ENCODE assay signal across 8 mouse cellular contexts in the genomic region with DNA sequence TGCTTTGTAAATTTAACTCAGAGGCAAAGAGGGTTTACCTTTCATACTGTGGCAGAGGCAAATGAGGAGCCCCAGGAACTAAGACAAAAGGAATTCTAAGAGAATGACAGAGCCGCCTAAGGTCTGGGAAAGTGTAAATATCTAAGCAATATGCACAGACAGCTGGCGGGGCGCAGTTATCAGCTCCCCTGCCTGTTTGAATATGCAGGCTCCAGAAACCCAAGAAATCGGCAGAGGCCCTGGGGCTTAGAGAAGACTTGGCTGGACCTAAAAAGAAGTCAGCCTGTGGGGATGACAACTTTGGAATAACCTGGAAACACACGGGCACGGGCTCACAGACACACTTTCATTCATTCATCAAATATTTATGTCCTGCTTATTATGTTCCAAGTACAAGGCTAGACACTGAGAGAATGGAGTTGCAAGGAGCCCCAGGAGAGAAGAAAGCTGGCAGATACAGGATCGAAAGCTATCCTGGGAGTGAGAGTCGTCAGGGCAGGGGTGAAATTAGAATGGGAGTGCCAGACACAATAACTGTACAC.
A peak's percentile ranks its signal among the peaks of the same experiment; 100 is the strongest.
DNase-seq lines count a peak whose midpoint lies in the region; ATAC-seq and TF ChIP-seq lines count a peak whose summit lies in the region.

No protein-coding gene starts in this region.

- H3K9me3 ChIP-seq in heart, postnatal 0 days (replicated peaks; ENCODE audit: control insufficient read depth, low read length): no peaks in the 10 kb centered on the region
- no peaks in the 10 kb centered on the region for H3K9me3 ChIP-seq in embryonic facial prominence, embryonic 12.5 days
- H3K9me3 ChIP-seq in intestine, embryonic 14.5 days (ENCODE audit: control insufficient read depth, low read length): no peaks in the 10 kb centered on the region
- H3K9me3 ChIP-seq in midbrain, embryonic 15.5 days: no peaks in the 10 kb centered on the region

- H3K4me2 ChIP-seq in heart, postnatal 0 days (ENCODE audit: low read depth, low read length): peak overlapping the region; percentile 59
- peak overlapping the region; percentile 57 for H3K4me2 ChIP-seq in embryonic facial prominence, embryonic 12.5 days (replicated peaks)
- peak overlapping the region; percentile 51 for H3K4me2 ChIP-seq in intestine, embryonic 14.5 days (ENCODE audit: low read length)
- H3K4me2 ChIP-seq in midbrain, embryonic 15.5 days: peak overlapping the region; percentile 39

- no peaks in the 10 kb centered on the region for H3K36me3 ChIP-seq in heart, postnatal 0 days (replicated peaks; ENCODE audit: control insufficient read depth, insufficient read depth, low read length)
- no peaks in the 10 kb centered on the region for H3K36me3 ChIP-seq in embryonic facial prominence, embryonic 12.5 days
- H3K36me3 ChIP-seq in intestine, embryonic 14.5 days (ENCODE audit: control insufficient read depth, insufficient read depth, low read length): no peaks in the 10 kb centered on the region
- no peaks in the 10 kb centered on the region for H3K36me3 ChIP-seq in midbrain, embryonic 15.5 days (replicated peaks)
- H3K36me3 ChIP-seq in thymus, adult 2 months (ENCODE audit: control insufficient read depth, insufficient read depth, low read length): no peaks in the 10 kb centered on the region

- peaks cover 19% of the 10 kb centered on the region for H3K4me1 ChIP-seq in heart, postnatal 0 days (ENCODE audit: control insufficient read depth, insufficient read depth)
- peaks cover 30% of the 10 kb centered on the region for H3K4me1 ChIP-seq in embryonic facial prominence, embryonic 12.5 days
- H3K4me1 ChIP-seq in intestine, embryonic 14.5 days (replicated peaks; ENCODE audit: control insufficient read depth, insufficient read depth, low read length): peaks cover 20% of the 10 kb centered on the region; the same call in 1 of the 2 replicates
- H3K4me1 ChIP-seq in midbrain, embryonic 15.5 days: peaks cover 45% of the 10 kb centered on the region
- H3K4me1 ChIP-seq in thymus, adult 2 months (replicated peaks; ENCODE audit: control insufficient read depth, insufficient read depth, low read length): no peaks in the 10 kb centered on the region

- H3K9ac ChIP-seq in heart, postnatal 0 days (replicated peaks; ENCODE audit: low read depth, low read length): no peak overlapping the region
- no peak overlapping the region for H3K9ac ChIP-seq in embryonic facial prominence, embryonic 12.5 days
- H3K9ac ChIP-seq in intestine, embryonic 14.5 days (ENCODE audit: low read length): no peak overlapping the region
- H3K9ac ChIP-seq in midbrain, embryonic 15.5 days: no peak overlapping the region

- H3K4me3 ChIP-seq in heart, postnatal 0 days (ENCODE audit: low read depth, low read length): peak overlapping the region; percentile 34
- H3K4me3 ChIP-seq in embryonic facial prominence, embryonic 12.5 days: peak overlapping the region; percentile 25
- H3K4me3 ChIP-seq in intestine, embryonic 14.5 days (ENCODE audit: low read depth, low read length): no peak overlapping the region
- no peak overlapping the region for H3K4me3 ChIP-seq in midbrain, embryonic 15.5 days
- no peak overlapping the region for H3K4me3 ChIP-seq in thymus, adult 2 months (ENCODE audit: control insufficient read depth, insufficient read depth, low read length)

- 0 out of 2 replicates have a peak, but pooled peaks cover 2% of the 10 kb centered on the region for H3K27me3 ChIP-seq in heart, postnatal 0 days (ENCODE audit: control insufficient read depth, insufficient read depth, low read length)
- H3K27me3 ChIP-seq in embryonic facial prominence, embryonic 12.5 days: no peaks in the 10 kb centered on the region; the same call in 1 of the 2 replicates
- no peaks in the 10 kb centered on the region for H3K27me3 ChIP-seq in intestine, embryonic 14.5 days (replicated peaks; ENCODE audit: control insufficient read depth, insufficient read depth, low read length)
- H3K27me3 ChIP-seq in midbrain, embryonic 15.5 days (replicated peaks): no peaks in the 10 kb centered on the region
- H3K27me3 ChIP-seq in thymus, adult 2 months (ENCODE audit: control insufficient read depth, insufficient read depth, low read length): no peaks in the 10 kb centered on the region

- no peak for TF ChIP-seq CTCF in heart, postnatal 0 days (IDR thresholded peaks at IDR 0.05; ENCODE audit: low read depth)
- TF ChIP-seq CTCF in thymus, adult 2 months (IDR thresholded peaks at IDR 0.05; ENCODE audit: borderline replicate concordance, control insufficient read depth, extremely low read depth, insufficient read depth, low read length, poor library complexity): no peak

- H3K27ac ChIP-seq in heart, postnatal 0 days (ENCODE audit: low read depth): no peak overlapping the region
- H3K27ac ChIP-seq in embryonic facial prominence, embryonic 12.5 days: peak overlapping the region; percentile 63
- peak overlapping the region; percentile 11; the same call in 1 of the 2 replicates for H3K27ac ChIP-seq in intestine, embryonic 14.5 days (ENCODE audit: low read depth)
- peak overlapping the region; percentile 74 for H3K27ac ChIP-seq in midbrain, embryonic 15.5 days
- no peak overlapping the region for H3K27ac ChIP-seq in thymus, adult 2 months (ENCODE audit: control insufficient read depth, insufficient read depth, low read length)

- DNase-seq in heart, postnatal 0 days (ENCODE audit: low spot score): no peak
- no peak for DNase-seq in heart, adult 11 months
- DNase-seq in intestine, embryonic 14.5 days (ENCODE audit: low spot score): no peak
- no peak for DNase-seq in cerebellum, adult 9-11 months
- DNase-seq in thymus, adult 2 months: no peak
- no peak for DNase-seq in thymus, adult 18-20 months

- TF ChIP-seq EP300 in heart, postnatal 0 days (IDR thresholded peaks at IDR 0.05; ENCODE audit: low read depth): no peak

- TF ChIP-seq POLR2A in thymus, adult 2 months (IDR thresholded peaks at IDR 0.05; ENCODE audit: control insufficient read depth, extremely low read depth, insufficient read depth, low read length, poor library complexity): no peak

- 17% methylated on average over 8 of the region's 8 CpGs for WGBS in heart, postnatal 0 days
- 7% methylated on average over 8 of the region's 8 CpGs for WGBS in embryonic facial prominence, embryonic 12.5 days
- 5% methylated on average over 8 of the region's 8 CpGs for WGBS in intestine, embryonic 14.5 days
- 2% methylated on average over 8 of the region's 8 CpGs for WGBS in midbrain, embryonic 15.5 days
- WGBS in thymus, adult 2 months: 76% methylated on average over 8 of the region's 8 CpGs

- ATAC-seq in heart, postnatal 0 days (ENCODE audit: insufficient read depth, low read depth): no peak
- no peak for ATAC-seq in embryonic facial prominence, embryonic 12.5 days (ENCODE audit: insufficient number of reproducible peaks, insufficient read depth, low FRiP score, low TSS enrichment)
- peak; percentile 61; the same call in 1 of the 2 replicates for ATAC-seq in intestine, embryonic 14.5 days (replicated peaks; ENCODE audit: low FRiP score, low TSS enrichment, low read depth)
- peak; percentile 53 for ATAC-seq in midbrain, embryonic 15.5 days (replicated peaks)

Comparison
In these comparisons a context has a peak if more than half of its experiments do, and no peak if none do; other contexts are left out.
1. ATAC-seq: peak in intestine, embryonic 14.5 days (single experiment) and midbrain, embryonic 15.5 days (single experiment); none in heart, postnatal 0 days (single experiment) and embryonic facial prominence, embryonic 12.5 days (single experiment).
2. H3K27ac ChIP-seq: peak in embryonic facial prominence, embryonic 12.5 days (single experiment), intestine, embryonic 14.5 days (single experiment) and midbrain, embryonic 15.5 days (single experiment); none in heart, postnatal 0 days (single experiment) and thymus, adult 2 months (single experiment).
3. H3K4me3 ChIP-seq: peak in heart, postnatal 0 days (single experiment) and embryonic facial prominence, embryonic 12.5 days (single experiment); none in intestine, embryonic 14.5 days (single experiment), midbrain, embryonic 15.5 days (single experiment) and thymus, adult 2 months (single experiment).
4. Peak in every context shown above with its lines, with median percentiles within 50 percentile points of each other: H3K4me2 ChIP-seq.